Mouse (Mus musculus) bone marrow macrophage, adult 2 months (primary cell): ENCODE measurements around the gene Rbm33. TPM values are rescaled to one million over a fixed set of nuclear protein-coding genes. Genes with fewer than 3 reads are reported as not detected.

Experiments
- H3K27ac ChIP-seq: 2 replicates; pipeline ENCODE4 v1.5.1; 2012; ENCODE audit warnings: low read depth, low read length; ENCODE audit not compliant: insufficient read depth
- H3K4me1 ChIP-seq: 2 replicates; pipeline ENCODE4 v1.6.1; 2012; ENCODE audit warnings: low read length; ENCODE audit not compliant: control insufficient read depth, insufficient read depth
- H3K4me3 ChIP-seq: 2 replicates; pipeline ENCODE4 v1.5.1; 2012; ENCODE audit warnings: mild to moderate bottlenecking, low read length, moderate library complexity; ENCODE audit not compliant: insufficient read depth
- CTCF ChIP-seq: IDR thresholded peaks from 2 replicates; pipeline ENCODE4 v1.5.1; 2012; ENCODE audit warnings: low read depth, mild to moderate bottlenecking, low read length, moderate library complexity
- POLR2A ChIP-seq: IDR thresholded peaks from 2 replicates; pipeline ENCODE4 v1.6.1; 2012; ENCODE audit warnings: mild to moderate bottlenecking, low read depth, low read length, borderline replicate concordance
- polyA plus RNA-seq: library from polyadenylated mRNA; stranded (reverse); fragments of >200 nt; gene quantifications from 2 replicates; pipeline ENCODE4 v1.2.4, GENCODE M21; 2012; ENCODE audit not compliant: missing spikeins, insufficient read depth, insufficient read length

The Rbm33 gene
- polyA plus RNA-seq, 1 experiment, result 42.6 TPM

- Histone ChIP-seq H3K27ac (no peak within 1 kb of the TSS), H3K4me3 (no peak within 1 kb of the TSS), H3K4me1 (no peaks in the 10 kb centered on the region)
- TF ChIP-seq POLR2A, result no peak
- no peak for TF ChIP-seq CTCF
These were observed 149.9 kb downstream of the Rbm33 start, which contains the start of gene Shh for GRCm38 (mm10) chr5:28466760-28467306. Shh (minus strand) TSS chr5:28467256.

Other genes starting within 250 kb of the Rbm33 start
- 37.4 and 40.7 TPM in 2 replicates for gene Insig1, start 245.8 kb upstream of the Rbm33 start, polyA plus RNA-seq
- gene En2, start 151.4 kb upstream of the Rbm33 start, polyA plus RNA-seq, result not detected in 2 replicates
- not detected in 2 replicates for gene Cnpy1, start 71.3 kb upstream of the Rbm33 start, polyA plus RNA-seq
- not detected in 2 replicates for gene Shh, start 150.1 kb downstream of the Rbm33 start, polyA plus RNA-seq